Mouse (Mus musculus): ENCODE data around the gene Angel1.

DNA sequence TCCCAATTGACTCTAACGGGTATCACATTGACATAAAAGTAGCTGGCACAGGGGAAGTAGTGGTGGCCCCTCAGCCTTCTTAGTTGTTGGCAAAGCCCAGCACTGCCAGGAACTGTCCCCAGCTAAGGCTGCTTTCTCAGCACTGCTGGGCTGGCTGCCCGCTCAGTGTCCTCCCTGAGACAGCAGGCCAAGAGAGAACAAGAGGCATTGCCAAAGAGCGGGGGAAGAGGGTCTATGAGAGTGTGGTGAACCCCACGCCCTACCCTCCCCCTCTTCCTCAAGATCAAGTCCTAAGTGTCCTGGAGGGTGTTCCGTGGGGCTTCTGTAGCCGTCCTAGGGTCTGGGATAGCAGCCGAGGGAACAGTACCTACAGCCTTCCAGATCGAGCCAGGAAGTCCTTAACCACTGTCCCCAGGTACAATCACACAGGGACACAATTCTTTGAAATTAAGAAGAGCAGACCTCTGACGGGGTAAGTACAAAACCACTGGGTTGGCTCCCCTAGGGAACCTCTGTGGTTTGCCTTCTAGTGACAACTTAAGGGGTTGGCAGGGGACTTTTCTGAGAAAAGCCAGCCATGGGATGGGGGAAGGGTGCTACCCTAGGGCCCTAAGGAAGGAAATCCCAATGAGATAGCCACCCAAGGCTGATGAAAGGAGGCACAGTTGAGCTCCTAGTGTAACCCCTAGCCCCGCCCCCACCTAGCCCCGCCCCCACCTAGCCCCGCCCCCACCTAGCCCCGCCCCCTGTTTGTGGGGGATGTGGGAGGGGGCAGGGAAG is 39.5 kb downstream of the Angel1 start:
- TF ChIP-seq CTCF (IDR thresholded peaks at IDR 0.05; ENCODE audit: low read depth, low read length) (no peak), POLR2A (IDR thresholded peaks at IDR 0.05; ENCODE audit: extremely low read depth, insufficient read depth, low read length) (no peak)

All from liver, adult 2 months (tissue).